Mouse (Mus musculus) G1E (cell line): ENCODE measurements around the gene Cmklr1.

ENCODE experiments used
- CTCF ChIP-seq: IDR thresholded peaks from 2 replicates; pipeline ENCODE4 v1.5.1; 2012; ENCODE audit warnings: low read depth, low read length, inconsistent platforms, mixed read lengths
- GATA1 ChIP-seq: IDR thresholded peaks from 2 replicates; pipeline ENCODE4 v1.6.1; 2012; ENCODE audit warnings: borderline replicate concordance, low read length, inconsistent platforms, mixed read lengths
- POLR2AphosphoS5 ChIP-seq: IDR thresholded peaks from 2 replicates; pipeline ENCODE4 v1.6.1; 2012; ENCODE audit warnings: low read depth, low read length, inconsistent platforms; ENCODE audit not compliant: insufficient replicate concordance

GRCm38 (mm10) chr5:113620999-113621398, 29.2 kb downstream of the Cmklr1 start:
- TF ChIP-seq CTCF (no peak), POLR2AphosphoS5 (no peak), GATA1 (no peak)
